Mouse (Mus musculus) liver, embryonic 15.5 days (tissue): Measurements from ENCODE around the gene Ccdc6. TPM values are rescaled to one million over a fixed set of nuclear protein-coding genes. Genes with fewer than 3 reads are reported as not detected.
"Not testable (repeated sequence)": the region's sequence is repeated elsewhere in the genome, so short reads cannot be mapped to it uniquely, and the experiment has no call there.

Experiments used
- ATAC-seq: fragments of 200-750 bp; cut with Nextera tagmentation; 2 replicates; pipeline ENCODE4 v1.8.0; 2017; ENCODE audit warnings: moderate number of reproducible peaks, mild to moderate bottlenecking, moderate library complexity; ENCODE audit not compliant: insufficient read depth
- H3K27ac ChIP-seq: fragments of 300-500 bp; sonication (generic); replicated peaks from 2 replicates; pipeline ENCODE4 v1.5.1; 2015; ENCODE audit warnings: mild to moderate bottlenecking, inconsistent platforms
- H3K27me3 ChIP-seq: fragments of 300-500 bp; sonication (generic); 2 replicates; pipeline ENCODE4 v1.6.1; 2015; ENCODE audit warnings: mild to moderate bottlenecking, inconsistent platforms
- H3K36me3 ChIP-seq: fragments of 300-500 bp; sonication (generic); replicated peaks from 2 replicates; pipeline ENCODE4 v1.6.1; 2015; ENCODE audit warnings: moderate library complexity, mild to moderate bottlenecking, inconsistent platforms
- H3K4me1 ChIP-seq: fragments of 300-500 bp; sonication (generic); replicated peaks from 2 replicates; pipeline ENCODE4 v1.6.1; 2015; ENCODE audit warnings: inconsistent platforms
- H3K4me2 ChIP-seq: fragments of 300-500 bp; sonication (generic); 2 replicates; pipeline ENCODE4 v1.6.1; 2015; ENCODE audit warnings: moderate library complexity, mild to moderate bottlenecking, inconsistent platforms
- H3K4me3 ChIP-seq: fragments of 300-500 bp; sonication (generic); replicated peaks from 2 replicates; pipeline ENCODE4 v1.5.1; 2015; ENCODE audit warnings: mild to moderate bottlenecking, inconsistent platforms
- H3K9ac ChIP-seq: fragments of 300-500 bp; sonication (generic); 2 replicates; pipeline ENCODE4 v1.6.1; 2015; ENCODE audit warnings: moderate library complexity, mild to moderate bottlenecking, inconsistent platforms
- H3K9me3 ChIP-seq: fragments of 300-500 bp; sonication (generic); replicated peaks from 2 replicates; pipeline ENCODE4 v1.6.1; 2016; ENCODE audit warnings: inconsistent platforms
- WGBS: fragments of 180-500 bp; shearing (Covaris S2); methylation state at CpG from one replicate; pipeline ENCODE4 v1.1.7; 2015; ENCODE audit warnings: mixed read lengths; ENCODE audit not compliant: insufficient replicate concordance; 5-methylcytosine and 5-hydroxymethylcytosine counted together
- polyA plus RNA-seq: library from polyadenylated mRNA; unstranded; fragments of >200 nt; fragmentation: Nextera tagmentation; extraction: Ambion mirVana; gene quantifications from 2 replicates; pipeline ENCODE4 v1.2.1, GENCODE M21; 2015

Gene Ccdc6
- polyA plus RNA-seq, 1 experiment from 2014 or later, result 7.0 TPM

- H3K9ac ChIP-seq, H3K9me3 ChIP-seq, H3K36me3 ChIP-seq, H3K4me3 ChIP-seq, H3K27ac ChIP-seq, H3K4me1 ChIP-seq, ATAC-seq, H3K4me2 ChIP-seq, H3K27me3 ChIP-seq: not testable (repeated sequence)
- WGBS, result 68% methylated on average over 8 of the region's 8 CpGs
These were observed 125.3 kb downstream of the Ccdc6 start for GRCm38 (mm10) chr10:70222231-70222630.

- H3K27ac ChIP-seq, result no peak overlapping the region
- WGBS, result 62% methylated on average over 6 of the region's 6 CpGs
- H3K4me1 ChIP-seq, result no peaks in the 10 kb centered on the region
- no peaks in the 10 kb centered on the region for H3K27me3 ChIP-seq
- no peaks in the 10 kb centered on the region for H3K36me3 ChIP-seq
- no peak overlapping the region for H3K4me2 ChIP-seq
- H3K4me3 ChIP-seq, result no peak overlapping the region
- H3K9ac ChIP-seq, result no peak overlapping the region
- ATAC-seq, result no peak
- no peaks in the 10 kb centered on the region for H3K9me3 ChIP-seq
These were observed 127.7 kb downstream of the Ccdc6 start for GRCm38 (mm10) chr10:70224571-70224970.

GRCm38 (mm10) chr10:70225760-70226159, 128.8 kb downstream of the Ccdc6 start:
- ATAC-seq, result no peak

GRCm38 (mm10) chr10:70226608-70227007, 129.7 kb downstream of the Ccdc6 start:
- no peak for ATAC-seq
- Histone ChIP-seq H3K36me3 (no peaks in the 10 kb centered on the region), H3K4me3 (no peak overlapping the region), H3K9ac (no peak overlapping the region), H3K27ac (no peak overlapping the region), H3K9me3 (no peaks in the 10 kb centered on the region), H3K4me2 (no peak overlapping the region), H3K27me3 (no peaks in the 10 kb centered on the region), H3K4me1 (no peaks in the 10 kb centered on the region)

More at GRCm38 (mm10) chr10:70225760-70226159, 128.8 kb downstream of the Ccdc6 start:
- H3K9ac ChIP-seq, result no peak overlapping the region
- no peak overlapping the region for H3K4me3 ChIP-seq
- no peaks in the 10 kb centered on the region for H3K27me3 ChIP-seq
- H3K27ac ChIP-seq, result no peak overlapping the region
- H3K36me3 ChIP-seq, result no peaks in the 10 kb centered on the region
- 64% methylated on average over 6 of the region's 6 CpGs for WGBS
- H3K9me3 ChIP-seq, result no peaks in the 10 kb centered on the region
- H3K4me1 ChIP-seq, result no peaks in the 10 kb centered on the region
- no peak overlapping the region for H3K4me2 ChIP-seq

- no peaks in the 10 kb centered on the region for H3K36me3 ChIP-seq
- WGBS, result 62% methylated on average over 6 of the region's 6 CpGs
- no peak for ATAC-seq
- no peak overlapping the region for H3K27ac ChIP-seq
- no peaks in the 10 kb centered on the region for H3K9me3 ChIP-seq
- no peak overlapping the region for H3K4me2 ChIP-seq
- H3K27me3 ChIP-seq, result no peaks in the 10 kb centered on the region
- H3K4me1 ChIP-seq, result no peaks in the 10 kb centered on the region
- no peak overlapping the region for H3K4me3 ChIP-seq
- H3K9ac ChIP-seq, result no peak overlapping the region
These were observed 133.4 kb downstream of the Ccdc6 start for GRCm38 (mm10) chr10:70230352-70230751.

- H3K4me1 ChIP-seq, result no peaks in the 10 kb centered on the region
- H3K9me3 ChIP-seq, result no peaks in the 10 kb centered on the region
- 44% methylated on average over 2 of the region's 2 CpGs for WGBS
- no peak for ATAC-seq
- H3K4me3 ChIP-seq, result no peak overlapping the region
- H3K4me2 ChIP-seq, result no peak overlapping the region
- no peaks in the 10 kb centered on the region for H3K36me3 ChIP-seq
- H3K27me3 ChIP-seq, result no peaks in the 10 kb centered on the region; the same call in 1 of the 2 replicates
- H3K27ac ChIP-seq, result no peak overlapping the region
- no peak overlapping the region for H3K9ac ChIP-seq
These were observed 141.0 kb downstream of the Ccdc6 start for GRCm38 (mm10) chr10:70237936-70238335.

Other genes starting within 250 kb of the Ccdc6 start
- gene Mrln, start 107.5 kb downstream of the Ccdc6 start, polyA plus RNA-seq, result 1.2 TPM in 1 of 2 replicates, not detected in the other
- 0.58 and 0.62 TPM in 2 replicates for gene Slc16a9, start 148.0 kb downstream of the Ccdc6 start, polyA plus RNA-seq